Mouse (Mus musculus) E14TG2a.4 (cell line): ENCODE data around the gene Hnrnpll.

Experiments used
- CTCF ChIP-seq: conservative IDR thresholded peaks from 2 replicates; pipeline ENCODE4 v1.5.1; 2014; ENCODE audit warnings: low read length
- NANOG ChIP-seq: IDR thresholded peaks from 2 replicates; pipeline ENCODE4 v1.6.1; 2014; ENCODE audit warnings: borderline replicate concordance, low read length, mixed read lengths
- POU5F1 ChIP-seq: IDR thresholded peaks from 2 replicates; pipeline ENCODE4 v1.6.1; 2014; ENCODE audit warnings: low read length, borderline replicate concordance

DNA sequence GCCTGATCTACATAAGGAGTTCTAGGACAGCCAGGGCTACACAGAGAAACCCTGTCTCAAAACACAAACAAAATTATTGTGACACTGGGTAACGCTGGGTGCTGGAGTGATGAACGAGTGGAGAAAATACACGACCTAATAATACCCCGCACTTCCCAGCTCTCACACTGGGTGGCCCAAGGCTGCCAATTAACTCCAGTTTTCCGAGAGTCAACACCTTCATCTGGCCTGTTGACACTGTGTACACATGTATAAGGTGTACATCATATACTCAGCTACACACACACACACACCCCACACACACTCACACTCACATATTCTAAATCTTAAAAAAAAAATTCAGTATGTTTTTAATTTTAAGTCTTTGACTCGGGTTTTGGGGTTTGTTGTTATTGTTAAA lies 33.5 kb downstream of the Hnrnpll start:
- TF ChIP-seq CTCF, result no peak
- no peak for TF ChIP-seq POU5F1
- TF ChIP-seq NANOG, result no peak
